Mouse (Mus musculus): ENCODE measurements around the gene Cfap97d1.

DNA sequence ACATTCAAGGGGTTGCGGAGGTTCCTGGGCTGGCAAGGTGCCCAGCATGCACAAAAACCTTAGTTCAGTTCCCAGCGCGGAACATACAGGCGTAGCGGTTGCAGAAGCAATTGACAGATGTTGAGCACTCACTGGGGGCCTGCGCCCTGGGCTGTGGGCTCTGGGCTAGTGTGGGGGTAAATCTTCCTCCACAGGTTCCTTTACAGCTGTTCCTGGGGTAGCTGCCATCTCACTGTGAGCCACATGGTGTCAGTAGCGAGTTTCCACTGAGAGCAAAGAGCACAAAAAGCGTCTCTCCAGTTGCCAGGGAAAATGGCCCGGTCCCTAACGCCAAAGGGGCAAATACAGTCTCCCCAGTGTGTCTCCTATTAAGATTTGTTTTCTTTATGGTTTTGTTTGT, 1.9 kb downstream of the Cfap97d1 start:
- TF ChIP-seq CTCF (IDR thresholded peaks at IDR 0.05; ENCODE audit: low read depth, low read length), result peak; percentile 77
- TF ChIP-seq POLR2AphosphoS5 (IDR thresholded peaks at IDR 0.05; ENCODE audit: insufficient replicate concordance, low read depth, low read length), result no peak
- TF ChIP-seq TAL1 (conservative IDR thresholded peaks at IDR 0.05; ENCODE audit: low read depth, low read length), result no peak
- TF ChIP-seq GATA2 (IDR thresholded peaks at IDR 0.05; ENCODE audit: borderline replicate concordance, low read depth, low read length), result no peak
- TF ChIP-seq GATA1 (IDR thresholded peaks at IDR 0.05; ENCODE audit: borderline replicate concordance, low read length), result no peak
